Mouse (Mus musculus): ENCODE measurements around the gene Vipas39.

Vipas39 gene

DNA sequence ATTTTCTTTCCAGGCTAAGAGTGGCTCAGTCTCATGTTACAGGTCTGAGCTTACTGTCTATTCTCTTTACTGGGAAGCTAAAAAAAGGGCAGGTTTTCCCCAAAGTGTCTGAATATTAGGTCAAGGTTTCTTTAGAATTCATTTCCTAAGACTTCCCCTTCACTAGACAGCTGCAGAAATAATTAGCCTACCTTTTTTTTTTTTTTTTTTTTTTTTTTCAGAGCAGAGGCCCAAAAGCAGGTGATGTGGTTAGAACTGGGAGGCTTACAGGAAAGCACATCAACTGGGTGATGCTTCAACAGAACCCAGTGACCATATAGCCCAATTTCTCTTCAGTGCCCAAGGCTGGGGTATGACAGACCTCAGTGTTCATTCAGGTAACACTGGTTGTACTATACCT is 69.7 kb downstream of the Vipas39 start:
- DNase-seq (ENCODE audit: low spot score) = no peak

DNA sequence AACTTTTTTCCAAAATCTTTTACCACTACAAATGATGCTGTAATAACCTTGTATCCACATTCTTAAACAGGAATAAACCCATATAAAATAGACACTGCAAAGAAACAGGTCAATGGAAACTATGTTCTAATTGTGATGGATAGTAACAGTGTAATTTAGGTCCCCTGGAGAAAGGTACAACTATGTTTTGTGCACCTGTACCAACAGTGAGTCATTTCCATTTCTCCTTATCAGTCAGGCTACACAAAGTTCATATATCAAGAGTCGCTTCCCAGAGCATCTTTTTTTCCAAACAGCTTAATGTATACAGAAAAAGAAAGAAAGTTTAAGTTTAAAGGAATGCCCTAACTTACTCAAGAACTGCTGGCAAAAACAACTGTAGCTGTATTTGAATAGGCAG is 71.0 kb downstream of the Vipas39 start:
- DNase-seq (ENCODE audit: low spot score) = no peak

DNA sequence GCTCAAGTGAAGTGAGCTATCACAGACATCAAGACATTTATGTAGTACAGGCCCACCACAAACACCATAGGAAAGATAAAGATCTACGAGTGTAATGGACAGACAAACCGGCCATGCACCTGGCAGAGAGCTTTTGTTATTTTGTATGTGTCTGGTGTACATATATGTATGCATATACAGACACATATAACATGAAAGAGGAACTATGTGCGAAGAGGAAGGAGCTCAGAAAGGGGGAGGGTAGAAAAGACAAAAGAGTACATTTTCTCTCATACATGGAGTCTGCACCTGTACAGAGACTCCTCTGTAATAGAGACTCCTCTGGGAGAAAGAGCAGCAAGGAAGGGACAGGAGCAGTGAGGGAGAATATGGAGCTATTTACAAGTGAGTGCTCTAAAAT is 73.0 kb downstream of the Vipas39 start:
- no peak for DNase-seq (ENCODE audit: low spot score)

All from lung, postnatal 25 days (tissue).